Mouse (Mus musculus) forebrain, embryonic 10.5 days (tissue): ENCODE results near the gene Dbndd1. TPM values are rescaled to one million over a fixed set of nuclear protein-coding genes. Genes with fewer than 3 reads are reported as not detected.
"Not testable (repeated sequence)": the region's sequence is repeated elsewhere in the genome, so short reads cannot be mapped to it uniquely, and the experiment has no call there.

ENCODE experiments used
- DNase-seq: peaks from one replicate; pipeline ENCODE4 v3.0.0-alpha.2; 2017; ENCODE audit warnings: low spot score; ENCODE audit errors: extremely low spot score
- H3K27ac ChIP-seq: fragments of 300-500 bp; sonication (generic); 2 replicates; pipeline ENCODE4 v1.5.1; 2016; ENCODE audit warnings: mild to moderate bottlenecking
- H3K27me3 ChIP-seq: fragments of 300-500 bp; sonication (generic); 2 replicates; pipeline ENCODE4 v1.6.1; 2016; ENCODE audit warnings: mild to moderate bottlenecking; ENCODE audit not compliant: poor library complexity, severe bottlenecking
- H3K36me3 ChIP-seq: fragments of 300-500 bp; sonication (generic); replicated peaks from 2 replicates; pipeline ENCODE4 v1.6.1; 2016; ENCODE audit warnings: mild to moderate bottlenecking, moderate library complexity
- H3K4me1 ChIP-seq: fragments of 300-500 bp; sonication (generic); 2 replicates; pipeline ENCODE4 v1.6.1; 2016
- H3K4me3 ChIP-seq: fragments of 300-500 bp; sonication (generic); 2 replicates; pipeline ENCODE4 v1.5.1; 2016; ENCODE audit warnings: mild to moderate bottlenecking, moderate library complexity
- H3K9me3 ChIP-seq: fragments of 300-500 bp; sonication (generic); 2 replicates; pipeline ENCODE4 v1.6.1; 2016; ENCODE audit warnings: mild to moderate bottlenecking, moderate library complexity
- WGBS: fragments of 180-500 bp; shearing (Covaris S2); methylation state at CpG from one replicate; pipeline ENCODE4 v1.1.7; 2016; 5-methylcytosine and 5-hydroxymethylcytosine counted together
- polyA plus RNA-seq: library from polyadenylated mRNA; unstranded; fragments of >200 nt; fragmentation: Nextera tagmentation; extraction: Ambion mirVana; gene quantifications from 2 replicates; pipeline ENCODE4 v1.2.1, GENCODE M21; 2016

The Dbndd1 gene
- polyA plus RNA-seq, 1 experiment from 2014 or later: 13.7 TPM

- Histone ChIP-seq H3K4me1 (peaks cover 22% of the 10 kb centered on the region), H3K36me3 (peaks cover 37% of the 10 kb centered on the region), H3K4me3 (peak overlapping the region; percentile 96), H3K27ac (peak overlapping the region; percentile 99), H3K9me3 (no peaks in the 10 kb centered on the region), H3K27me3 (no peaks in the 10 kb centered on the region)
- 42% methylated on average over 16 of the region's 16 CpGs for WGBS
- DNase-seq: no peak
Measured at GRCm38 (mm10) chr8:123478456-123479218, 36.6 kb downstream of the Dbndd1 start.

DNA sequence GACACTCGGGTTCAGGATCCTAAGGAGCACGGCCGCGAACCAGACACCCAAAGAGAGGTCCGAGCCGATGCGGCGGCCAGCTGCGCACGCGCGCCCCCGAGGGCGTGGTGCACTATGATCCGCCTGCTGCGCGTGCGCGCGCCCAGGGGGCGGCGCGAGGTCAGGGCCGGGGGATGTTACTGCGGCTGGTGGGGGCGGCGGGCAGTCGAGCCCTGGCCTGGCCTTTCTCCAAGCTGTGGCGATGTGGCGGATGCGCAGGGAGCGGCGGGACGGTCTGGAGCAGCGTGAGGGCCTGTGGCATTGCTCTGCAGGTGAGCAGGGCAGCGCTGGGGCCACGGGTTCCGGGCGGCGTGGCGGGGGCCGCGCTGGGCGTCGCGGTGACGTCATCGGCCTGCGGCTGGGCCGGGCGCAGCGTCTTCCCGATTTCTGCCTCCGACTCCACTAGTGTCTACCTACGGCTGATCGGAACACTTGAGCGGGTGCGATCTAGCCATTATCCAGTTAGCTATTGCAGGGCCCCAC lies 37.5 kb downstream of the Dbndd1 start, which contains the start of gene Afg3l1:
Gene Afg3l1 (plus strand): TSS at position 167 of the 522 bp plus-strand sequence.
- H3K4me1 ChIP-seq: peaks cover 22% of the 10 kb centered on the region
- H3K27ac ChIP-seq: peak within 1 kb of the TSS; percentile 99
- H3K4me3 ChIP-seq: peak within 1 kb of the TSS; percentile 96
- no peaks in the 10 kb centered on the region for H3K9me3 ChIP-seq
- peak; percentile 91 for DNase-seq
- no peaks in the 10 kb centered on the region for H3K27me3 ChIP-seq
- peaks cover 30% of the 10 kb centered on the region for H3K36me3 ChIP-seq
- WGBS: under 1% methylated on average over 58 of the region's 58 CpGs

DNA sequence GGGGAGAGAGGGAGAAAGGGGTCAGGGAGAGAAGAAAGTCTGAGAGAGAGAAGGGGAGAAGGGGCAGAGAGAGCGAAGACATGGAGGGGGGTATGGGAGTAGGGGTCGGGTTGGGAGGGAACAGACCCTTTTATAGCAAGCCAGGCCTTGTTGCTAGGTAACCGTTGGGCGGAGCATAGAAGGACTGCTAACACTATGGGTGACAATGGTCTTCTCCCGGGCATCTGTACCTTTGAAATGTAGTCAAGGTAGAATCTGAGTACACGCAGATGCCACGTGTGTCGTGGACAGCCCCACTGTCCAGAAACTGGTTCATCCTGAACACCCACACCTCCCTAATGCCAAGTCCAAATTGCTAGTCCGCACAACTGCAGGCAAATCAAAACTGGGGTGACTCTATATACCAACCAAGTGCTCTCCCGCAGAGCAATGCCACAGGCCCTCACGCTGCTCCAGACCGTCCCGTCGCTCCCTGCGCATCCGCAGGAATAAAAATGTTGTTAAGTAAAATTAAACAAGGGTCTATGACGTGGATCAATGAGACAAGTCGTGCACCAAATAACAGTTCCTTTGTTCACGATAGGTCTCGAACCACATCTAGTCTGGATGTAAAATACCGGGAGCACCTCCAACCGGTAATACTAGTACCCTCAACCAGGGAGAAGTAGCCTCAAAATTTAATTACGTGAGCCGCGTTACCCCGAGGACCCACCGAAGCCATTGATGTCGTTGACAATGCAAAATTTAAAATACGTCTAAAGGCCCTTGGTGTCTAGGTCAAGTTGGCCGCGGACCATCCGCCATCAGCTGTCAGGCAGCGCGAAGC lies 38.1 kb downstream of the Dbndd1 start:
- Histone ChIP-seq H3K36me3 (peaks cover 24% of the 10 kb centered on the region), H3K9me3 (no peaks in the 10 kb centered on the region), H3K4me3 (peak overlapping the region; percentile 96), H3K27me3 (no peaks in the 10 kb centered on the region), H3K4me1 (peaks cover 22% of the 10 kb centered on the region), H3K27ac (peak overlapping the region; percentile 99)
- DNase-seq: peak; percentile 32
- WGBS: 9% methylated on average over 34 of the region's 34 CpGs

- H3K36me3 ChIP-seq, DNase-seq, H3K27me3 ChIP-seq, H3K4me3 ChIP-seq, H3K9me3 ChIP-seq, H3K27ac ChIP-seq: not testable (repeated sequence)
- peaks cover 22% of the 10 kb centered on the region for H3K4me1 ChIP-seq
- 68% methylated on average over 5 of the region's 5 CpGs for WGBS
Measured at GRCm38 (mm10) chr8:123474549-123474948, 40.7 kb downstream of the Dbndd1 start.

- WGBS: 77% methylated on average over 6 of the region's 6 CpGs
- H3K27me3 ChIP-seq, H3K27ac ChIP-seq, DNase-seq, H3K36me3 ChIP-seq, H3K4me3 ChIP-seq, H3K9me3 ChIP-seq: not testable (repeated sequence)
- H3K4me1 ChIP-seq: peaks cover 12% of the 10 kb centered on the region
Measured at GRCm38 (mm10) chr8:123472991-123473390, 42.3 kb downstream of the Dbndd1 start.

DNA sequence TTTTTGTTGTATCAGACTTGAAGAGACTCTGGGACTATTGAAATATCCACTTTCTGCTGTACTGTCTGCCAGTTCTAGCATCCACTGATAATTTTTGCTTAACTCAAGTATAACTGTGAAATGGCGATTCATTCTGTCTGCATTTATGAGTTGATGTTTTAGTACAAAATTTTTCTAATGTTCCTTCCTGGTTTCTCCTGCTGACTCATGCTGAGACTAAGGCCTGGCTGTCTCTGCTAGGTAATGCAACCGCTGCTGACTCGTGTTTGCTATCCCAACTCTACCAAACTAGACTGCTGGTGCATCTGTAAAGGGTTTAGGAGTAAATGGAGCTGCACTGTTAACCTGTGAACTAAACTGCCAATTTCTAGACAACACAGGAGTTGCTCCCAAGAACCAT lies 47.8 kb downstream of the Dbndd1 start:
- H3K27me3 ChIP-seq: no peaks in the 10 kb centered on the region
- H3K36me3 ChIP-seq: peaks cover 20% of the 10 kb centered on the region
- H3K27ac ChIP-seq: no peak overlapping the region
- WGBS: 80% methylated on average over 3 of the region's 3 CpGs
- no peak for DNase-seq
- peaks cover 5% of the 10 kb centered on the region; the same call in 1 of the 2 replicates for H3K4me1 ChIP-seq
- H3K4me3 ChIP-seq: no peak overlapping the region
- no peaks in the 10 kb centered on the region for H3K9me3 ChIP-seq

DNA sequence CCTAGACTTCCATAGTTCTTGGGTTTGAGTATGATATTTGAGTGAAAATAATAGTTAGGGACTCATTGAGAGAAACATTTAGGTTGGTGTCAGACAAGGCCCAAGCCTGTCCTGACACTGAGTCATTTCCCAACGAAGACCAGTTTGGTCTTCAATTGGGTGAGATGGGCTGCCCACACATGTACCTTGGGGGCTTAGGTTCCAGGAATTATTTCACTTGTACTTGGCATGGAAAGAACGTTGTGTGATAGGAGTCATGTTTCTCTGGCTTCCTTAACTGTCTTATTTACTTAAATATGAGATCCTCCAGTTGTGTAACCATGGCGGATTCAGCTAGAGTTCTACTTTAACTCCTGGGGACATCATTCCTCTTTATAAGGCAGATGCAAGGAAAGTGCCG lies 51.6 kb downstream of the Dbndd1 start:
- Histone ChIP-seq H3K36me3 (peaks cover 57% of the 10 kb centered on the region), H3K4me3 (no peak overlapping the region), H3K9me3 (no peaks in the 10 kb centered on the region), H3K27me3 (no peaks in the 10 kb centered on the region), H3K27ac (no peak overlapping the region), H3K4me1 (peaks cover 10% of the 10 kb centered on the region; the same call in 1 of the 2 replicates)
- WGBS: 87% methylated on average over 4 of the region's 4 CpGs
- no peak for DNase-seq

Other genes with a start within 250 kb of the Dbndd1 start
- gene Fanca, start 196.9 kb downstream of the Dbndd1 start, polyA plus RNA-seq: 49.6 and 52.3 TPM in 2 replicates
- 6.5 and 6.9 TPM in 2 replicates for gene Spire2, start 182.8 kb downstream of the Dbndd1 start, polyA plus RNA-seq
- gene Tcf25, start 141.7 kb downstream of the Dbndd1 start, polyA plus RNA-seq: 146 and 151 TPM in 2 replicates
- gene Mc1r, start 108.4 kb downstream of the Dbndd1 start, polyA plus RNA-seq: 0.06 and 0.07 TPM in 2 replicates
- gene Tubb3, start 104.0 kb downstream of the Dbndd1 start, polyA plus RNA-seq: 205 and 261 TPM in 2 replicates
- 45.9 and 49.9 TPM in 2 replicates for gene Def8, start 91.9 kb downstream of the Dbndd1 start, polyA plus RNA-seq
- gene Afg3l1, start 37.6 kb downstream of the Dbndd1 start, polyA plus RNA-seq: 68.8 and 69.7 TPM in 2 replicates
- gene Gas8, start 3.4 kb upstream of the Dbndd1 start, polyA plus RNA-seq: 42.7 and 45.7 TPM in 2 replicates
- 5.9 and 6.0 TPM in 2 replicates for gene Rhou, start 138.5 kb upstream of the Dbndd1 start, polyA plus RNA-seq